Mouse (Mus musculus) adrenal gland, postnatal 36 days (tissue): ENCODE measurements around the gene Rexo2. TPM values are rescaled to one million over a fixed set of nuclear protein-coding genes. Genes with fewer than 3 reads are reported as not detected.

ENCODE experiments used
- DNase-seq, 2 experiments: peaks; one replicate each; pipeline ENCODE4 v3.0.0; 2021; ENCODE audit warnings: mixed read lengths in 1 of 2
- long read RNA-seq, 2 experiments: library from polyadenylated mRNA; stranded (forward); transcript quantifications; one replicate each; pipeline ENCODE4 v2.0.0; 2021; ENCODE audit warnings: borderline sequencing depth in 2 of 2
- total RNA-seq, 2 experiments: library from RNA; stranded (reverse); gene quantifications; 2 replicates each; pipeline ENCODE4 v1.2.3; 2021

Gene Rexo2
- 100 to 1,000 TPM; 131 TPM for total RNA-seq
- long read RNA-seq, experiment 1, transcript Rexo2-201 (7 exons, 1,077 nt), result major isoform, 272 of 289 reads
- long read RNA-seq, experiment 1, partial matches to known transcripts, result 1 of 289 reads
- long read RNA-seq, experiment 1, other reads (novel, unspliced or antisense), result 9 of 289 reads
- long read RNA-seq, experiment 2, transcript Rexo2-201 (7 exons, 1,077 nt), result major isoform, 67 of 70 reads
- long read RNA-seq, experiment 2, partial matches to known transcripts, result 0 of 70 reads
- long read RNA-seq, experiment 2, other reads (novel, unspliced or antisense), result 3 of 70 reads

GRCm38 (mm10) chr9:48480411-48481213, at the start of gene Rexo2:
Gene Rexo2 (minus strand): TSS chr9:48480623.
- DNase-seq, result peak; percentile 96 to 97

- no peak for DNase-seq
These were observed 46.1 kb upstream of the Rexo2 start for GRCm38 (mm10) chr9:48526520-48526919.

GRCm38 (mm10) chr9:48525566-48525965, 45.1 kb upstream of the Rexo2 start:
- no peak for DNase-seq

DNA sequence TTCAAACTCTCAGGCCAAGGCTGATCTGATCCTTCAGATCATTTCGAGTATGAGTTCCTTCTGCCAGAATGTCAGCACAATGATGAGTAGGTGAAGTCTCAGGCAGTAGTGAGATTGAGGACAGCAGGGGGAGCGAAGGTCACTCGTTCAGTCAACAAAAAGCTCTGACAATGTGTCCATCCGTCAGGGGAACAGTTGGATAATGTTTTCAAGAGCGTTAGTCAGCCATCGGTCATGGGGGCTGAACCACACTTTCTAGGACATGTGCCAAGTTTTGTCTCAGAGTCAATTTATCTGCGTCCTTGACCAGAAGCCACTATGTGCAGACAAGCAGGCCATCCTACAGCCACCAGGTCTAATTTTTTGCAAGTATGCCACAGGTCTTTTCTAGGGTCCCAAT, 40.0 kb upstream of the Rexo2 start:
- DNase-seq, result peak in 1 of 2 experiments; percentile 8

DNA sequence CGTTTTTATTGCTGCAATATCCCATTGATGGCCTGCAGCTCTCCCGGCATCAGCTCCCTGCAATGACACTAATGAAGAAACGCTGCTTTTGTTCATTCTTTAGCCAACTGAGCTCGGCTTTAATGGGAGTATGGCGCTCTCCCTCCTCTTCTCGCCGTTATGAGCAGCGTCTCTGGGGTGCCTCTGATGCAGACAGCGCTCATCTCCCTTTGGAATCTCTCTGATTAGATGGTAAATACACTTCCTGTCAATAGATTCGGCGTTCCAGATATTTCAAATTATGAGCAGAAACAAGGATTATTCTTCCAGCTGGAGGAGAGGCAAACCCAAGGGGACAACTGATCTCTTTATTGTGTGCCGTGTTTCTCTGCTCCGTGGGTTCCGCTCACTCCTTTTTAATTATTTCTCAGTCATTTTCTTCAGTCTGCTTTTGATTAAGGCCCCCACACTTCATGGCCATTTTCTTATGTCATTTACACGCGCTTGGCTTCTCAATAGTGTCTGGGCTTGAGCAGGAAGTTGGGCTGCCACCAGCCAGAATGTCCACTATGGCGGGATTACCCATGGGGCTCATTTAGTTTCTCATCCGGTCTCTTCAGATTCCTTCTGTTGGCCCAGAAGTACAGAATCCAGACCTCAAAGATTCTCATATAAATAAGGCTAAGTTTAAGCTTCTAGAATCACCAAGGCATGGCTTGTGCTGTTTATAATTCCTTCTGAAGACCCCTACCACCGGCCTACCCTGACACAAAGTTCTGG, 37.1 kb upstream of the Rexo2 start:
- no peak for DNase-seq

- DNase-seq, result no peak
These were observed 36.4 kb upstream of the Rexo2 start for GRCm38 (mm10) chr9:48516615-48517371.

- peak; percentile 10 for DNase-seq
These were observed 34.9 kb upstream of the Rexo2 start for GRCm38 (mm10) chr9:48515332-48515731.

GRCm38 (mm10) chr9:48510134-48510533, 29.7 kb upstream of the Rexo2 start:
- DNase-seq, result no peak

DNA sequence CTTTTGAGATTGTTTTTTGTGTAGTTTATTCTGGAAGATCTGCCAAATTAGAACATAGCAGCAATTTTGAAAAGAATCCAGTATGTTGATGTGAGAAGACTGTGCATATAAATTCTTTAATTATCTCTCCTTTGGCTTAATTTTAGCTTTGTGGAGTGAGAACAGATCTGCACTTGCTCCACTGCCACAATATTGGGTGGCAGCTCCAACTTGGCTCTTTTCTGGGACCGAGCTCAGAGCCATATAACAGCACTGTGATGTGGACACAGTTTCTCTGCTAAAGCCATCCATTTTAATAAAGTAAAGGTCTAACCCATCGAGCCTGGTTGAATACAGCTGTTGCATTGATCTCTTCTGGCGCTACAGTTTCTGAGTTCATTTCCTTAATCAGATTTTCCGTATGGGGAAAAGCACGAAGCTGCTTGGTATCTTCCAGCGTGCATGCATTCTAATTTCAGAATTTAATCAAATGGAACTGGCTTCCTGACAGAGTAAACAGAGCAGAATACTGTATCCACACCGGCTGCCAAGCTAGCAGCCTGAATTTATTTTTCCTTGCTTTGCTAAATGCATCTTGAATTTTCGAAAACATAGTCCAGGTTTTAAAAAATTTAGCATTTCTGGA, 24.4 kb upstream of the Rexo2 start:
- DNase-seq, result no peak

- DNase-seq, result no peak
These were observed 22.6 kb upstream of the Rexo2 start for GRCm38 (mm10) chr9:48503001-48503400.

- DNase-seq, result no peak
These were observed 20.8 kb upstream of the Rexo2 start for GRCm38 (mm10) chr9:48501192-48501591.

DNA sequence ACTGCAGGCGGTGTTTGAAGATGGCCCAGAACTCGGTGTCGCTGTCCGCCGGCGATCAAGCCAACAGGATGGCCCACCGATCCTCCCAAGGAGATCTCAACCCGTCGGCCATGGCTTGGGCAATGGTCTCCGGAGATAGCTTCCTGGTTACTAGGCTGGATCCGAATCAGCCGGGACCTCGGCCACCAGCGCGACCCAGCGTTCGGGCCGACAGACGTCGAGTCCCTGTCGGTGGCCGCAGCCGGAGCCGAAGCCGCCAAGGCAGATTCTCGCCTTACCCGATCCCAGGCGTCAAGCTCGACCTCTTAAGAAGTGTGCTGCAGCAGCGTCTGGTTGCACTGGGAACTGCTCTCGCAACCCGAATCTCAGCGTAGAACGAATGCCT, 15.1 kb upstream of the Rexo2 start:
- DNase-seq, result no peak

DNA sequence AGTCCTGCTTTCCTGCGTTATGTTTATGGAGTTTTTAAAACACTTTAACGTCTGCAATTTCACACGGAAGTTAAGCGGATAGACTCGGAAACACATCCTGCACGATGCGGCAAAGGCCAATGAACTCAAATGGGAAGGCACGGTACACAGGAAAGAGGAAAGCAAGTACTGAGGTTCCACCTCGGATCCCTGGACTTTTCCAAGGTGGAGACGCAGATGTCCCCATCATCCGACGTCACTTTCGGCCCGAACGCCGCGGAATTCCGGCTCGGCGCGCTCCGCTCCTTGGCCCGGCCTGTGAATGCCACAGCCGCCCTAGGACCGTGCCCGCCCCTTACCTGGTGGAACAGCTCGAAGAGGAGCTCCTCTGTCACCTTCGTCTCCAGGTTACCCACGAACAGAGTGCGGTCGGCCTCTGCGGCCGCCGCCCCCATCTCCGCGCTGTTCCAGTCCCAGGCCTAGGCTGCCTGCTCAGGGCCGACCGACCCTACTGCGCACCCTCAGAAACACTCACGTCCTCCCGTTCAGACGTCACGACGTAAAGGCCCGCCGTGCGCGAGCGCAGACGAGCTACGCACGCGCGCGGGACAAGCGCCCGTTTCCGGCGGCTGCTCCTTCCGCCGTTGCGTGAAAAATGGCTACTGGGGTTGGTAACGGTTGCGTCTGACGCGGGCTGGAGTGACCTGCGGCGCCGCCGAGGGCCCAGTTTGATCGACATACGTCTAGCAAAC, 14.6 kb upstream of the Rexo2 start, which contains the start of the genes Rbm7 and Gm5617:
Gene Rbm7, minus strand, starts transcription at position 483 of the 731 bp plus-strand sequence.
Gene Gm5617, plus strand, starts transcription at position 626 of the 731 bp plus-strand sequence.
- DNase-seq, result peak; percentile 96

DNA sequence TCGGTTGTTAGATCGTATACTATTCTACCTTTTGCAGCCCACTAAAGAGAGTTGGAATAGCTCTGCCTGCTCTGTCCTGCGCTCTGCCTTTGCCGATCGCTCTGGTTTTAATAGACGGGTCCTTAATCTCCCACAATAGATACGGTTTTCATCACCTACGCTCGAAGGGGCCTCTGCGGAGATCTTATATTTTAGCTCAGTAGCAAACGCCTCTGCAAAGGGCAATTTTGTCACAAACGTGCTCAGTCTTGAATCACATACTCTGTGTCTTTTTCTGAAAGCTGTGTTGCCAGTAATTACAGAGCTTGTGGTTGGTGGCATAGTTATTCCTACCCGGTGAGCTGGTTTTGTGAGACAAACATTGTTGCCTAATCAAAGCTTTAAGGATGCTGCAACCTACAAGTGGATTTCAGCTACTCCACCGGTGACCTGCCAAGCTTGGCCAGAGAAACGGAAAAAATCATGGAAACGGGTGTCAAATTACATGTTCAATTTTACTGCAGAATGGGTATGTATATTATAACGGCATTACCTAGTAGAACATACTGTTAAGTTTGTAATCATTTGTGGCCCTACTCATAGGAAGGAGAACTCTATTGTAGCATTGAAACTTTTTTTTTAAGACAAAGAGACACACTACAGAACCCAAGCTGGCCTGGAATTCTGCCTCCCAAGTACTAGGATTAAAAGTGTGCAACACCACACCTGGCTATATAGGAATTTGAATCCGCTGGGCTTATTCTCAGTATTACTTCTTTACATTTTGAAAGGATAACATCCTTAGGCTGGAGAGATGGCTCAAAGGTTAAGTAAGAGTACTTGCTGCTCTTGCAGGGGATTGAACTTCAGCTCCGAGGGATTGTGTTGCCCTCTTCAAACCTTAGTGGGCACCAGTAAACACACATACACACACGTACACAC, 1.1 kb upstream of the Rexo2 start:
- no peak for DNase-seq

DNA sequence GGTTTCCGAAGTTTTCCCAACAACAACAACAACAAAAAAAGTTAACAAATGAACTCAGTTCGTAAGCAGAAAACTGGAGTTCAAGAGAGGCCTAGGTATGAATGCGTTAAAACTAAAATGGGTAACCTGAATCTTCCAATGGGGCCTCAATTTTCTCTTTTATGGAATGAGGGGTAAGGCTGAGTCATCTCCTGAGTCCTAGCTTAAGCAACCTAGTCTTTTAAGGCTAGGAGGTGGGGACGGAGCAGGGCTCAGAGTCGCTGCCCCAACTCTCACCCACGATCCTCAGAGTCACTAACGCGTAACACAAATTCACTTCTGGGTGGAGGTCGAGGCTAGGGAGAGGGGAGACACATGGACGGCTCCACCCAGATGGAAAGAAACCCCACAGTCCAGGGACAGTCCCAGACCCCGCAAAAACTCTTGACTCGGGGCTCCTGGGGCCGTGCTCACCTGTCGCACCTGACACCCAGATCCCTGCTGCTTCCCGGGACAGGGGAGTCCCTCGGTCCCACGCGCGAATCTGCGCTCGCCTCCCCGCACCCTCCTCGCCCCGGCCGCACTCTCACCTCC, 499 bp downstream of the Rexo2 start:
- DNase-seq, result peak in 1 of 2 experiments; percentile 22

DNA sequence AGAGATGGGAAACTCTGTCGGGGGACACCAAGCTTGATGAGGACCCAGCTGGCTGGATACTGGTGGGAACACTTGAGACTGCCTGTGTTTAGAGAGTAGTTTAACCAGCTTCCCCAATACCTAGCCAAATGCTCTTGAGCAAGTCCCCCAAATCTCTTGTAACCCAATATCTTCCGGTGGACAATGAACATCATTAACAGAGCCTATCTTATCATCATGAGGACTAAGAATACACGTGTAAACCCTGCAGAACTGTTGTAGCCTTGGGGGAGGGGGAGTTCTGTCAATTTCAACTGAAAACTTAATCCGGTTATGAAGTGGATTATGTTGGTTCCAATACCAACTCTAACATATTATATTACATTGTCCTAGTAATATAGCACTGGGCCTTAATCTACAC, 1.6 kb downstream of the Rexo2 start:
- DNase-seq, result no peak

DNA sequence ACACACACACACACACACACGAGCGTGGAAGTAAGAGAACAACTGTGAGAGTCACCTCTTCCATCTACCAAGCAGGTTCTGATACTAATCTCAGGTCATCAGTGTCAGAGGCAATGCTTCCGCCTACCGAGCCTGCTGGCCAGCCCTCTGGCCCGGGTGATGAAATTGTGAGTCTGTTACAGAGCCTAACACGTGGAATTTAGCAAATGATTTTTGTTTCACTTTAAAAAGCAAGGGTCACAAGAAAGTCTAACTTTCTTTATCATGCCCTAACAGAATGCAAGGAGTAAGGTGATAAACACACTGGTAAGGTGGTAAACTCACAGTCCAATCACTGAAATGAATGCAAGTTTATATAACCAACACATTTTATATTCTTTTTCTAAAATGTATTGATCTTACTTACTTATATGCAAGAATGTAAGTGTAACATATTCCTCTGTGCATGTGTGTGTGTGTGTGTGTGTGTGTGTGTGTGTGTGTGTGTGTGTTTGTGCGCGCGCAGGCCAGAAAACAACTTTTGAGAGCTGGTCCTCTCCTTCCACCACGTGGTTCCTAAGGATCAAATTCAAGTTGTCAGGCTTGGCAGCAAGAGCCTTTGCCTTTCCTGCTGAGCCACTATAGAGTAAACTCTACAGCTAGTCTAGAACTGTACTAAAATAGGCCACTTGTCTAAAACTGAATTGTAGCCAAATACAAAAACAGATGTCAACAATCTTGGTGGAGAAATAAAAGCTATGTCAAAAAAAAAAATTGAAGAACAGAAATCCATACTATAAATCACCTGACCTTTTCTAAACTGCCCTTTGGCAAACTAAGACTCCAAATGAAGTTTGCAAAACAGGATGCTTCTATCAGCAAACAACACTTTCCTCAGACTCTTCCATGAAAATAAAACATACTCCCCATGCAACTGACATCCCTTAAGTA, 3.9 kb downstream of the Rexo2 start:
- no peak for DNase-seq

DNA sequence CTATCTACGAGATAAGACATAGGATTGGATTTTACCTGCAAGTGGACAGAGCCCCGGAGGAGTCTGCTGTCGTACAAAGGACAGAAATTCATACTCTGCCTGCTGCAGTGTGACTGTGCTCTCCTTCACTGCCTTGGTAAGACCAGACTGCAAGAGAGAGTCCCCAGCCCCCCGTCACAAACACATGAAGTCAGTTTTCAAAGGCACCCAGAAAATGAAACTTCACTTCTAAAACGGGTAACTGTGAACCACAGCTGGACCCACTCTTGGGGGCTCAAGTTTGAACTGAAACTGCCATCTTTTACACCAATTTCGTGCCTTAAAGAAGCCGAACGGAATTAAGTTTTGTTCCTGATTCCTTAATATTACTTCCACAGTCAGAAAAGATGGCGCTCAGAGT, 6.1 kb downstream of the Rexo2 start:
- DNase-seq, result no peak
